Mouse (Mus musculus) v-Abl transformed pro-B cells (cell line): Measurements from ENCODE around the gene Gcm1.

ENCODE experiments used
- in situ Hi-C, 2 experiments: fragments of 400-800 bp; cut with MboI; formaldehyde crosslinking; loops; one replicate each; pipeline ENCODE4 v1.15.1; 2025; ENCODE audit not compliant: unreplicated experiment in 2 of 2

The Gcm1 gene

DNA sequence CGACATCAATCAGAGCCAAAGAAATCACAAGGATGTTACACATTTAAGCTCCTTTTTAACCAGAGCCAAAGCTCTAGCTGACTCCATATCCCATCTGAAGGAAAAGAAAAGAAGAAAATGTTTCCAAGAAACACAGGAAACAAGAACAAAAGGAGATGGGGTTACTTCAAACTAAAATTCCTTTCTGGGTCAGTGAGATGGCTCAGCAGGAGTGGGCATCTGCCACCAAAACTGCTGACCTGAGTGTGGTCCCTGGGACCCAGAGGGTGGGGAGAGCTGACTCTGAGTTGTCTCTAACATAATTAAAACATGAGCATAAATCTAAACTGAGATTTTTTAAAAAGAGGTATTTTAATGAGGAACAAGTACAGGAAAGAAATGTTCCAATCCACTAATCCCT, 38.2 kb downstream of the Gcm1 start:
- in situ Hi-C loops, result no loop called here

GRCm38 (mm10) chr9:78090596-78090995, 38.9 kb downstream of the Gcm1 start:
- in situ Hi-C loops, result no loop called here

GRCm38 (mm10) chr9:78095686-78096085, 44.0 kb downstream of the Gcm1 start:
- in situ Hi-C loops, result no loop called here

GRCm38 (mm10) chr9:78096376-78096775, 44.7 kb downstream of the Gcm1 start:
- in situ Hi-C loops, result no loop called here

- in situ Hi-C loops, result loop anchor here in 1 of 2 experiments (10.0 to 25.0 kb wide), 2 partner anchors 186 to 1636 kb away; partner anchors contain the start of gene Elovl5
Observed at GRCm38 (mm10) chr9:78100956-78101355, 49.2 kb downstream of the Gcm1 start.

DNA sequence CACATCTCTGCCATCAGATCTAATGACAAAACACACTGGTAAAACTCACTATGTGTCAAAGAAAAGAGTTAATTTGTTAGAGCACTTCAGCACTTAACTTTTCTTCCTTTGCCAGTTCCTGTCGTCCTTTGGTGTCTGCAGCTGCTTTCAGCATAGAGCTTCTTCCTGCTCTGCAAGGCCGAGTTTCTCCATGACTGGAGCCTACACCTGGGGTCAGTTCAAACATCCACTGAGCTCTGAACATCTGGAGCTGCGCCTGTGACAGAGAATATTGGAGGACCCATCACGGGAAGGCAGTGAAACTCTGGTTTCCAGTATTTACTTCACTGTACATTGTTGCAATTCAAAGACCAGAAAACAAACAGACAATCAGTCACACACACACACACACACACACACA, 49.7 kb downstream of the Gcm1 start:
- in situ Hi-C loops, result loop anchor here in 1 of 2 experiments (10.0 to 25.0 kb wide), 2 partner anchors 187 to 1636 kb away; partner anchors contain the start of gene Elovl5

- in situ Hi-C loops, result loop anchor here in 1 of 2 experiments (10.0 to 25.0 kb wide), 2 partner anchors 189 to 1633 kb away; partner anchors contain the start of gene Elovl5
Observed at GRCm38 (mm10) chr9:78103965-78104560, 52.3 kb downstream of the Gcm1 start.

DNA sequence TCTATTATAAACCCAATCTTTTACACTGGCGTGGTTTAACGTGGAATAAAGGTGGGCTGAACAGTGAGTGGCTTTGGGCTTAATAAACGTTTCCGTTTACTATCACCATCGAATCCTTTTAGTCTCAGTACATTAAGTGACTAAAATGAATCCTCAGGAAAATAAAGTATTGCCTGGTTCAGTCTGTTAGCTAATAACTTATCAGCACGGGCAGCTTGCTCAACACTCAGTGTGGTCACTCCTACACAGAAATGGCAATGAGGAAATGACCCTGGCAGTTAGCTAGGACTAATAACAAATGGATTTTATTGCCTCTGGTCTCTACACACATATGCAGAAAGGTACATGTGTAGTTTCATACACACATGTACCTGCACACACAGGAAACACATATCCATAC, 53.2 kb downstream of the Gcm1 start:
- in situ Hi-C loops, result loop anchor here in 1 of 2 experiments (10.0 to 25.0 kb wide), 2 partner anchors 190 to 1632 kb away; partner anchors contain the start of gene Elovl5

DNA sequence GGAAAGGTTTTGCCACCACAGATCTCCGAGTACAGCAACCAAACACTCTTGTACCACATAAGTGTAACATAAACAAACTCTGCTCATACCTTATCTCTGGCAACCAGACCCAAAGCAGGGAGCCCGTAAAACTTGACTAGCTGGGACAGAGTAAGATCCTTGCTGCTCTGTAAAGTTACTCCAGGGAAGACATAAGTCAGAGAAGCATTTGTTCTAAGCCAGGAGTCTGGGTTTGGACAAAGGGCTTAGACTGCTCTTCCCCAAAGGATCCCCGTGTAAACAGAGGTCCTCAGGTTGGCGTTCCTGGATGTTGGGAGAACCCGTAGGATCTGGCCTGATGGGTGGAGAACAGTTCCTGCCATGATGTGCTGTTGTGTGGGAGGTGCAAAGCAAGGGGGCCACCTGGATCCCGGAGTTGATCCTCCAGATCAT, 53.8 kb downstream of the Gcm1 start:
- in situ Hi-C loops, result loop anchor here in 1 of 2 experiments (10.0 to 25.0 kb wide), 2 partner anchors 191 to 1632 kb away; partner anchors contain the start of gene Elovl5

- in situ Hi-C loops, result loop anchor here in 1 of 2 experiments (10.0 to 25.0 kb wide), 2 partner anchors 192 to 1630 kb away; partner anchors contain the start of gene Elovl5
Observed at GRCm38 (mm10) chr9:78106821-78107220, 55.1 kb downstream of the Gcm1 start.

DNA sequence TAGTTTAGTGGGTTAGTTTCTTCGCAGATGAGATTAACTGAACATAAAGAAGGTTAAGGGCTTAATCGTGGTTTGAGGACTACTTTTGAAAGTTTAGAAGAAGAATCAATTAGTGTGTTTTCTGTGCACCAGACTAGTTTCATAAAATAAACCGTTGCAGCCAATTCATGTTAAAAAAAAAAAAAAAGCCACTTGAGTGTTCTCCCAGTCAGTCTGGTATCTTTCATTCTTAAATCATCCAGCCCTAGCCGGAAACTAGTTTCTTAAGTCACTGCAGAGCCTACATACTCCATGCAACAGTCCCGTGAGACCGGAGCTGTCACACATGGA, 55.8 kb downstream of the Gcm1 start:
- in situ Hi-C loops, result loop anchor here in 1 of 2 experiments (10.0 to 25.0 kb wide), 2 partner anchors 193 to 1630 kb away; partner anchors contain the start of gene Elovl5

GRCm38 (mm10) chr9:78107912-78108795, 56.4 kb downstream of the Gcm1 start:
- in situ Hi-C loops, result loop anchor here in 1 of 2 experiments (10.0 to 25.0 kb wide), 2 partner anchors 193 to 1629 kb away; partner anchors contain the start of gene Elovl5

DNA sequence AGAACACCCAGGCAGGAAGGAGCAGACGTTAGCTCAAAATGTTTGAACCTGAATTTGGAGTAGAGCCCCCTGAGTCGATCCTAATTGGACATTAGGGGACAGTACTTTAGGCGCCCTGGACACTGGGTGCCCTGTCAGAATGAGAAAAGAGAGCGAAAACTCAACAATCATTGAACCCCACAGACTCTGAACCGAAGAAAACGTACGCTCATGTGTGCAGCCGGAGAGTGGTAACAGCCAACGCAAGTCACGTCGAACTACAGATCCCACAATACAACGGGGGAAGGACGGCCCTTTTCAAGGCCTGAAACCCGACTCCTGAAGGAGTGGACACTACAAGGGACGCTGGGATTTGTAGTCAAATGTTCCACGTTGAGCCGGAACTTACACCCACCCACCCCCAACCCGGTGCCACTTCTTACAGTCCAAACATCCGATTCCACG, 57.1 kb downstream of the Gcm1 start, which contains the start of the genes Fbxo9 and Ick:
Gene Fbxo9, minus strand, starts transcription at position 270 of the 444 bp plus-strand sequence.
Gene Ick, plus strand, starts transcription at position 397 of the 444 bp plus-strand sequence.
- in situ Hi-C loops, result loop anchor here in 1 of 2 experiments (10.0 to 25.0 kb wide), 2 partner anchors 194 to 1628 kb away; partner anchors contain the start of gene Elovl5

DNA sequence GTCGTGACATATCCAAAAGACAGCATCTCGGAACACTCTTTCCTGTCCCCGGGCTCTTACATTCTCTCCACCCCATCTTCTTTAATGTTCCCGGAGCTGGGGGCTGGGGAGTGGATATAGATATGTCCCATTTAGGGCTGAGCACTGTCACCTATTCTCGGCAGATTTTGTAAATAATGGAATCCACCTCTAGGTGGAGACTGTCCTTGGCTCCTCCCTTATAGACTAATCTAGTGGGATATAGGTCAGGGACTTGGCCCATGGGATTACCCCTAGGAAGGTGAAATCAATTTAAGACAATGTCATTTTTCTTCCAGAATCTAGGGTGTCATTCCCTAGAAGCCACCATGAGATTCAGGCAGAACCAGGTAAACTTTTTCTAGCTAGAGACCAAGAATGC, 57.9 kb downstream of the Gcm1 start:
- in situ Hi-C loops, result loop anchor here in 1 of 2 experiments (10.0 to 25.0 kb wide), 2 partner anchors 195 to 1628 kb away; partner anchors contain the start of gene Elovl5

DNA sequence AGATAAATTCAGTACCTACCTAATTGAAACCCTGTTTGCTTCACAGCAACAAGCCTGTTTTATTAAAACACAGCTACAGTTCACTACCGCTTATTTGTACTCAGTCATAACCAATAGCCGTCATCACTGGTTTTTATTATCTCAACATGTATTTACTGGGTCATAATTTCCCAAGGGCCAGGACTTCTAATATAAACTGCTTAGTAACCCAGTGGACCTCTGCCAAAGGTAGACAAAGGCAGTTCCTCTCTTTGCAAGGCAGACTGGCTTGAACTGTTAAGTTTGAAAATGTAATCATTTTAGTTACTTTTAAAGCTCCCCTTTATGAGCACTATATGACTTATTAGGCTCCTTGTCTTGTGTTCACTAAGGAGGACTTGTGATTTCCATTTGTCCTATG, 59.7 kb downstream of the Gcm1 start:
- in situ Hi-C loops, result loop anchor here in 1 of 2 experiments (25.0 kb wide), 1 partner anchor 1626 kb away; no protein-coding TSS in a partner anchor

DNA sequence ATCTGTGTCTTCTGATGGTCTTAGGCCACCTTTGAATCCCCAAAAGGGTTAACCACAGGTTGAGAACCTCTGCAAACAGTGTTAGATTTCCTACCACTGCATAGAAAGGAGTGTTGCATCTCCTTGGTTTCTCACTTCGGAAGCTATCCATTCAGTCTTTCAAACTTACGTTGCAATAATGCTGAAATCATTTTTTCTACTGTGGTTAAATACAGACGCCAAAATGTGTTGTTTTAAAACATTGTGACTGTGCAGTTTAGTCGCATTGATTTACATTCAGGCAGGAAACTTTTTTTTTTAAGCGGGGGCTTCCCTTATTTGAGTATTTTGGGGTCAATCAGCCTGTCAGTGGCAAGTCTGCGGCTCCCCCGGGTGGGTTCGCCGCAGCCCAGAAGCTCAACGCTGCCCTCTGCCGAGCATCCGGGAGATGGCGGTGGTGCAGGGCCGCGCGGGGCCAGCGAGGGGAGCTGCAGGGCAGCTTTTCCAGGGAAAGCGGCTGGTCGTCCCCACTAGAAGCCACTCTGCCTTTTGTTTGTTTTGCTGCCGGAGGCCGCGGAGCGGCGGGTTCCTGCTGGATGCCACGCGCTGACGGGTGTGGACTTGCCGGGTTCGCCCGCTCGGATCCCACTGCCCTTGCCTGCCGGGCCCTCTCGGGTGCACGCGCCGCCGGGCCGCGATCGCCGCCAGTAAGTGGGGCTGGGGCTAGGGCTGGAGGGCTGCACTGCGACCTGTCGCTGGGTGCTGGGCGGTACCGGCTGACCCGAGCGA, 61.2 kb downstream of the Gcm1 start:
- in situ Hi-C loops, result loop anchor here in 1 of 2 experiments (25.0 kb wide), 1 partner anchor 1624 kb away; no protein-coding TSS in a partner anchor

DNA sequence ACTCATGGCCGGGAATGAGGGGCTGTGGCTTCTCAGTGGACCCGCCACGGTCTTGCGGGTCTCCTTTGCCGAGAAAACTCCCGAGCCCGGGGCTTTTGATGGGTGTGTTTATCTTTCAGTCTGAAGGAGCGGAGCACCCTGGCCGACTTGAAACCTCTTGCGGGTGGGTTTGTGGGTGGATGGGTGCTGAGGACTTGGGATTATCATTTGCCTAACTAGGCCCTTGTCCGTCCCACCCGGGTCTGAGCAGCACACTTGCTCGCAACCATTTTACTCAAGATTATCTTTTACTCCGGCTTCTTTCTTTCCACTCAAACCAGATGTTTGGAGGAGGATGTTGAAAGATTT, 61.8 kb downstream of the Gcm1 start:
- in situ Hi-C loops, result loop anchor here in 1 of 2 experiments (25.0 kb wide), 1 partner anchor 1624 kb away; no protein-coding TSS in a partner anchor
